Mouse (Mus musculus): ENCODE data around the gene Olfr521. TPM values are rescaled to one million over a fixed set of nuclear protein-coding genes. Genes with fewer than 3 reads are reported as not detected.

Gene Olfr521
- polyA plus RNA-seq, 2 experiments: not detected

DNA sequence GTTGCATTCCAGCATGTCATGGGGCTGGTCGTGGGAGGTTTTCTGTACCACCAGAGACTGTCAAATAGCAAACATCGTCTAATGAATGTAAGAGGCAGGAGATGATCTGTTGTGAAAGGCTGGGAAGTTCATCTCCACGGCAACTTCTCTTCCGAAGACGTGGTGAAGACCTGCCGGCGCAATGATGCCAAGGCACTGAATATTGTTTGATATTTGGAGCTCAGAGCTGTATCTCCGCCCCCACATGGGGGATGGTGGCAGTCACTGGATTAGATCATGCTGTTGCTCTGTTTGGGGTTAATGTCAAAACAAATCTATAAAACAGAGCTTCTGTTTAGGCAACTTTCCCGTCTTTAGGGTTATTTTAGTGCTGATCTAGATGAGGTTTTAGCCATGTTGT lies 24.0 kb upstream of the Olfr521 start:
- H3K9ac ChIP-seq (replicated peaks): no peak overlapping the region
- no peak for TF ChIP-seq CTCF (IDR thresholded peaks at IDR 0.05; ENCODE audit: low read depth)
- TF ChIP-seq EP300 (IDR thresholded peaks at IDR 0.05; ENCODE audit: low read depth): no peak
- ATAC-seq (ENCODE audit: insufficient read depth) (no peak), DNase-seq (ENCODE audit: low read depth in 3 of 3, low spot score in 3 of 3) (no peak)
- H3K36me3 ChIP-seq (replicated peaks; ENCODE audit: control insufficient read depth, insufficient read depth, low read depth): no peaks in the 10 kb centered on the region
- H3K27me3 ChIP-seq (ENCODE audit: control insufficient read depth, insufficient read depth, low read length): no peaks in the 10 kb centered on the region
- no peak overlapping the region for H3K27ac ChIP-seq
- peaks cover 0 to 5% of the 10 kb centered on the region in 2 experiments; a peak in 2 of 4 replicates for H3K4me1 ChIP-seq (replicated peaks; ENCODE audit: control insufficient read depth in 2 of 2, insufficient read depth in 2 of 2, low read length in 1 of 2)
- whole genome bisulfite sequencing (ENCODE audit: insufficient replicate concordance): 66% methylated on average over 9 of the region's 9 CpGs
- H3K4me3 ChIP-seq (ENCODE audit: insufficient read depth in 1 of 2, low read depth in 2 of 2, low read length in 2 of 2): no peak overlapping the region
- no peak overlapping the region for H3K4me2 ChIP-seq (ENCODE audit: low read depth)
- no peaks in the 10 kb centered on the region for H3K9me3 ChIP-seq (ENCODE audit: control insufficient read depth, low read length)

DNA sequence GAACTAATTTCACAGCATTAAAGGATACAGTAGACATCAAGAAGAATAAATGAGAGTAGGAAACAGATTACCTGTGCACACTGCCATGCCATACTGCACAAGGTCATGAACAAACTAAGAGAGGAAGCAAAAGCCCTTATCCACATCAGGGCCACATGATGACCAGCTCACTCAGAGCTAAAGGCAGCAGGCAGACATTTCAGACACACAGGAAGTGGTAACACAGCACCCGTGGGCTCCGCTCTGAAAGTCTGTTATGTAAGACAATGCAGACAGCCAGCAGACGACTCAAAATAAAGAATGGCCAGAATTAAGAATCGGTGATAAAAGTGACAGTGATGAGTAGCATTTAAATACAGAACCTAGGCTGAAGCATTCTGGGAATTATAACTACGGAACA lies 18.1 kb downstream of the Olfr521 start:
- Histone ChIP-seq H3K27ac (no peak overlapping the region), H3K4me3 (ENCODE audit: insufficient read depth in 1 of 2, low read depth in 2 of 2, low read length in 2 of 2) (no peak overlapping the region), H3K4me1 (replicated peaks; ENCODE audit: control insufficient read depth in 2 of 2, insufficient read depth in 2 of 2, low read length in 1 of 2) (no peaks in the 10 kb centered on the region), H3K4me2 (ENCODE audit: low read depth) (no peak overlapping the region), H3K36me3 (replicated peaks; ENCODE audit: control insufficient read depth, insufficient read depth, low read depth) (no peaks in the 10 kb centered on the region), H3K9ac (replicated peaks) (no peak overlapping the region), H3K9me3 (ENCODE audit: control insufficient read depth, low read length) (no peaks in the 10 kb centered on the region), H3K27me3 (ENCODE audit: control insufficient read depth, insufficient read depth, low read length) (no peaks in the 10 kb centered on the region)
- WGBS (ENCODE audit: insufficient replicate concordance): 32% methylated on average over 5 of the region's 5 CpGs
- ATAC-seq (ENCODE audit: insufficient read depth) (no peak), DNase-seq (ENCODE audit: low read depth in 3 of 3, low spot score in 3 of 3) (no peak)
- no peak for TF ChIP-seq EP300 (IDR thresholded peaks at IDR 0.05; ENCODE audit: low read depth)
- TF ChIP-seq CTCF (IDR thresholded peaks at IDR 0.05; ENCODE audit: low read depth): no peak

DNA sequence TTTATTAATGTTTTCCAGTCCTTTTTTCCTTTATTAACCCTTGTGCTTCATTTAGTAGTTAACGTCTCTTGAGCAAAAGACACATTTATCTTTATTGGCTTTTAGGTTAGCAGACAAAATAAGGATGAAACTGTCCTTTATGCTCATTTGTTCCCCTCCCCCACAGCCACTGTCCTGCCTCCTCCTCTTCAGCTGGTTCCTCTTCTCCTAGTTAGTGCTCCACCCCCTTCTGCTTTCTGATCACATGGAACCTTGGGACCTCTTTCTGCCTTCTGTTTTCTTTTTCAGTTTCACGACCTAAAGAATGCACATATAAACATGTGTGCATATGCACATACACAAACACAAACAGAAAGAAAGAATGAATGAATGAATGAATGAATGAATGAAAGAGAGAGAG lies 18.6 kb downstream of the Olfr521 start:
- Histone ChIP-seq H3K27ac (no peak overlapping the region), H3K9ac (replicated peaks) (no peak overlapping the region), H3K27me3 (ENCODE audit: control insufficient read depth, insufficient read depth, low read length) (no peaks in the 10 kb centered on the region), H3K36me3 (replicated peaks; ENCODE audit: control insufficient read depth, insufficient read depth, low read depth) (no peaks in the 10 kb centered on the region), H3K9me3 (ENCODE audit: control insufficient read depth, low read length) (no peaks in the 10 kb centered on the region), H3K4me2 (ENCODE audit: low read depth) (no peak overlapping the region), H3K4me3 (ENCODE audit: insufficient read depth in 1 of 2, low read depth in 2 of 2, low read length in 2 of 2) (no peak overlapping the region), H3K4me1 (replicated peaks; ENCODE audit: control insufficient read depth in 2 of 2, insufficient read depth in 2 of 2, low read length in 1 of 2) (no peaks in the 10 kb centered on the region)
- ATAC-seq (ENCODE audit: insufficient read depth) (no peak), DNase-seq (ENCODE audit: low read depth in 3 of 3, low spot score in 3 of 3) (no peak)
- TF ChIP-seq CTCF (IDR thresholded peaks at IDR 0.05; ENCODE audit: low read depth): no peak
- WGBS (ENCODE audit: insufficient replicate concordance): 50% methylated on average over 2 of the region's 2 CpGs

DNA sequence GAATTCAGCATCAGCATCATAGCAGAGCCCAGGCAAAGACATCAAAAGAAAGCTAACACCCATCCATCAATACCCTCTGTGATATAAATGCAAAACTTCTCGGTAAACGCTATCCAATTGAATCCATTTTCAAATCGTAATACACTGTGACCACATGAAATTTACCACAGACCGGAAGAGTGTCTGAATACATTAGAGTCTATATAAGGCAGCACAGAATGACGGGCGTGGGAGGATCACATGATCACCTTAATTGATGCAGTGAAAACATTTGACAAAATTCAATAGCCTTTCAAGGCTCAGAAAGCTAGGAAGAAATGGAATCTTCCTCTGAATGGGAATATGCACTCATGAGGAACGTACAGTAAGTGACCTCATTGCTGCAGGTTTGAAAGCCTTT lies 20.1 kb downstream of the Olfr521 start:
- no peaks in the 10 kb centered on the region for H3K4me1 ChIP-seq (replicated peaks; ENCODE audit: control insufficient read depth in 2 of 2, insufficient read depth in 2 of 2, low read length in 1 of 2)
- 72% methylated on average over 7 of the region's 7 CpGs for WGBS (ENCODE audit: insufficient replicate concordance)

DNA sequence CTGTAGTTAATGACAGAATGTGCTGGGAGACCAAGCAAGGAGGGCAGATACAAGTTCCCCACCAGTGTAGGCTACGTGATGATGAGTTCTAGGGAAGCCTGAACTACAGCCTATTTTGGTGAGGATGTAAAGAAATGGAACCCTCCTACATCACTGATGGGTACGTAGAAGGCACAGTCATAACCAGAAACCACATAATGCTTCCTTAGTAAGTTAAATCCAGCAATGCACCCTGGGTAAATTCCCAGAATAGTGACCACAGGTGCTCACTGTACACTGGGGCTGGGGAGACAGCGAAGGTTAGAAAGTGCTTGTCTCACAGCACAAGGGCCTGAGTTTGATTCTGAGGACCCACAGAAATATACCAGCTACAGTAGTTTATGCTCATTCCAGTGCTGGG lies 22.2 kb downstream of the Olfr521 start:
- Histone ChIP-seq H3K27me3 (ENCODE audit: control insufficient read depth, insufficient read depth, low read length) (no peaks in the 10 kb centered on the region), H3K4me3 (ENCODE audit: insufficient read depth in 1 of 2, low read depth in 2 of 2, low read length in 2 of 2) (no peak overlapping the region), H3K36me3 (replicated peaks; ENCODE audit: control insufficient read depth, insufficient read depth, low read depth) (no peaks in the 10 kb centered on the region), H3K9me3 (ENCODE audit: control insufficient read depth, low read length) (no peaks in the 10 kb centered on the region), H3K4me1 (replicated peaks; ENCODE audit: control insufficient read depth in 2 of 2, insufficient read depth in 2 of 2, low read length in 1 of 2) (no peaks in the 10 kb centered on the region), H3K4me2 (ENCODE audit: low read depth) (no peak overlapping the region), H3K9ac (replicated peaks) (no peak overlapping the region), H3K27ac (no peak overlapping the region)
- DNase-seq (ENCODE audit: low read depth in 3 of 3, low spot score in 3 of 3) (no peak), ATAC-seq (ENCODE audit: insufficient read depth) (no peak)
- TF ChIP-seq CTCF (IDR thresholded peaks at IDR 0.05; ENCODE audit: low read depth): no peak
- WGBS (ENCODE audit: insufficient replicate concordance): 58% methylated on average over 3 of the region's 3 CpGs

More for the DNA sequence above, 20.1 kb downstream of the Olfr521 start:
- H3K36me3 ChIP-seq (replicated peaks; ENCODE audit: control insufficient read depth, insufficient read depth, low read depth): no peaks in the 10 kb centered on the region
- H3K9ac ChIP-seq (replicated peaks): no peak overlapping the region
- H3K27me3 ChIP-seq (ENCODE audit: control insufficient read depth, insufficient read depth, low read length): no peaks in the 10 kb centered on the region
- H3K4me2 ChIP-seq (ENCODE audit: low read depth): no peak overlapping the region
- H3K9me3 ChIP-seq (ENCODE audit: control insufficient read depth, low read length): no peaks in the 10 kb centered on the region
- H3K27ac ChIP-seq: no peak overlapping the region
- H3K4me3 ChIP-seq (ENCODE audit: insufficient read depth in 1 of 2, low read depth in 2 of 2, low read length in 2 of 2): no peak overlapping the region
- no peak for DNase-seq (ENCODE audit: low read depth in 3 of 3, low spot score in 3 of 3)
- no peak for ATAC-seq (ENCODE audit: insufficient read depth)
- TF ChIP-seq CTCF (IDR thresholded peaks at IDR 0.05; ENCODE audit: low read depth): no peak
- TF ChIP-seq EP300 (IDR thresholded peaks at IDR 0.05; ENCODE audit: low read depth): no peak

All from liver, embryonic 14.5 days (tissue).